Mouse (Mus musculus) right cerebral cortex, postnatal 10 days (tissue): ENCODE results near the gene 1110012L19Rik.
"Not testable (repeated sequence)": the region's sequence is repeated elsewhere in the genome, so short reads cannot be mapped to it uniquely, and the experiment has no call there.

Source experiments
- DNase-seq, 2 experiments: peaks; one replicate each; pipeline ENCODE4 v3.0.0; 2021; ENCODE audit warnings: low spot score in 2 of 2

1110012L19Rik gene

GRCm38 (mm10) chrX:70385276-70385961 lies at the start of gene 1110012L19Rik:
1110012L19Rik (plus strand) TSS chrX:70385877.
- DNase-seq, result peak; percentile 76 to 87

- DNase-seq, result peak; percentile 20 to 39
Observed at GRCm38 (mm10) chrX:70362985-70363384, 22.7 kb upstream of the 1110012L19Rik start.

- peak; percentile 25 to 28 for DNase-seq
Observed at GRCm38 (mm10) chrX:70363446-70363845, 22.2 kb upstream of the 1110012L19Rik start.

- DNase-seq, result no peak
Observed at GRCm38 (mm10) chrX:70364202-70364601, 21.5 kb upstream of the 1110012L19Rik start.

DNA sequence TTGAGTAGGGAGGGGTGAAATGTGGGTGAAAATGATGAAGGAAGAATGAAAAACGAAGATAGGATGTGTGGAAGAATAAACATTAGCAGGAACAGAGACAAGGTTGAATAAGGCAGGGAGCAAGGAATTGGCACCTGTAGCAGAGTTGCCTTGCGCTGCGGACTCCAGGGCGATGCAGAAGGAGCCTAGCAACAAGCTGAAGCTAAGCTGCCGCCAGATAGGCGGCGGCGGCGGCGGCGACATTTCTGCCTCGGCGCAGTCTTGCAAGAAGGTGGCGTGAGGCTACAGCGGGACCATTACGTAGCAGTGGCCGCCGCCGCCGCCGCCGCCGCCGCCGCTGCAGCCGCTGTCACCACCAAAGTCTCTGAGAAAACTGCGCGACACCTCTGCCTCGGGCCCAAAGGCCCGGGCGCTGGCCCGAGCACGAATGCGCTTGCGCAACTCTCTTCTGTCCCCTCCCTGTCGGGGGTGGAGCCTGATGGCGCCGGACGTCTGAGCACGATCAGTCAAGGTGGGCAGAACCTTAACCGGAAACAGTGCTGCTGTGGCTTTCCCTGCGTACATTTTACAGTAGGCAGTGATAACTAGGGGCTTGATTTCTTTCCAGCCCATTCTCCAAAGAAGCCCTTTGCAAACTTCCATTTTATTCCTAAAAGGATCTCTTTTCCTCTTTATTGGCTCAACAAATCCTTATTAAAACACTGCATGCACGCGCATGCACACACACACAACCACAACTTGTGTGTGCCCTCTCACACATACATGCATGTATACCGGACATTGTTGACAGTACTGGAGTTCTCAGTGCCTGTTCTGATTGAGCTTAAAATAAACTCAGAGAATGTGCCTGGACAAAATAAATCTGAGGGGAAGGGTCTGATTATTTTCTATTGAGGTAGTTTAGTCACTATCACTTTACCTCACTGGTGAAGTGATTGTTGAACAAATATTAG lies 20.7 kb upstream of the 1110012L19Rik start, which contains the start of gene Ids:
TSS of gene Ids (minus strand) at position 424 of the 953 bp plus-strand sequence.
- DNase-seq, result peak; percentile 91 to 92

- not testable (repeated sequence) for DNase-seq
Observed at GRCm38 (mm10) chrX:70369758-70370157, 15.9 kb upstream of the 1110012L19Rik start.

DNA sequence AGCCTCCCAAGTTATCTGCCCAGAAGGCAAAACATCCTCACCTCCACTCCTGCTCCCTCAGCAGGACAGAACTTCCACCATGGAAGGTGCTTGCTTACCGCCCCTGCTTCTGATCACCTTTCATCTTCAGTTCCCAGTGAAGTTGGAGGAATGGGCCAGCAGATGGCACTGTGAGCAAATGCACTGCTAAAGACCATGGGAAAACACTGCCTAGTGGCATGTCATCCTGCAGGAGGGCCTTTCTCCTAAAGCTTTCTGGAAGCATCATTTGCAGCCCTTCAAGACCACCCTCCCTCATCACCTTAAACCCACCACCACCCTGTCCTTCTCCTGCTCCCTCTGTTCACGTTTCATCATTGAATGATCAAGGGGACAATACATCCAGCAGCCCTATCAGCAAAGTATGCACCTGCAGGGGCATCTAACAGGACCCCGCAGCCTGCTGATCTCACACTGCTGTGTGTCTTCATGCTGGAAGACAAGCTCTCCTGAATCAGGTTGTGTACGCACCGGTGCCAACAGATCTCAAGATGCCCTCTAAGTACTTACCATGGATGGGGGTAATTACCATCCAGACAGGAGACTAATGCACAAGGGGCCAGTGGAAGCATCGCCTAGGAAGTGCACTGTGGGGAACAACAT lies 11.1 kb upstream of the 1110012L19Rik start:
- DNase-seq, result not testable (repeated sequence)

GRCm38 (mm10) chrX:70384917-70385275 lies 781 bp upstream of the 1110012L19Rik start:
- DNase-seq, result no peak

DNA sequence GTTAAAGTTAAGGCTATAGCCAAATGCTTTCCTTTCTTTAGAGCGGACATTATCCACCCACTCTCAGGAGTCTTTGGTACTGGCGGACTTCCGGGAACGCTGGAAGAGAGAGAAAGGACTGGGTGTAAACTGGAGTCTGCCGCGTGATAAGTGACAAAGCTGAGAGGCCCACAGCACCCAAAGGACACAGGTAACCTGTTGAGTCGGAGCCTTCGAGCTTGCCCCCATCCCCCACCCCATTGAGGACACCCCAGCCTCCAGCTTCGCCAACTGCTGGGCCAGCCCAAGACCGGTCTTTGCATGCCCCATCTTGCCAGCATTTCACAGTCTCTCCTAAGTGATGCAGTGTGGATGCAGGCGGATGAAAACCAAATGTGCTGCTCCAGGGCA lies 280 bp downstream of the 1110012L19Rik start:
- no peak for DNase-seq

DNA sequence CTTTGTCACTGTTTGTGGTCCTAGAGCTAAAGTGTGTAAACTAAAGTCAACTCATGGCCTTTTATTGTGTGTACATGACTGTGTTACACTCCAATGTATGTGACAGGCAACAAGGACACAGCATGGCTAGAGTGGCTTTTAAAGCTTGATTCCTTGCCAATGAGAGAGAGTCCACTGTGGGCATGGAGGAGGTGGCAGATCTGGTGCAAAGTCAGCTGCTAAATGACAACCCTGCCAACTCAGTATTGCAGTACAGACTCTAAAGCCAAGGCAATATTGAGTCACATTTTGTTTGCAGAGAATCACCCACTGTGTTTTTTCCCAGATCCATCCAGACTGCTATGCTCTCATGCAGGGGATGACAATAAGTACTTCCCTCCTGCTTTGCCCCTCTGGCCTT lies 7.0 kb downstream of the 1110012L19Rik start:
- DNase-seq, result not testable (repeated sequence)

- DNase-seq, result not testable (repeated sequence)
Observed at GRCm38 (mm10) chrX:70425473-70425872, 39.8 kb downstream of the 1110012L19Rik start.
